Mouse (Mus musculus): ENCODE measurements at regions not wholly inside any gene's neighbourhood (a gene's known extent, or its start where the extent isn't known, plus 50 kb on each side); places are given as distances from the start of the nearest gene placed in this dataset.

DNA sequence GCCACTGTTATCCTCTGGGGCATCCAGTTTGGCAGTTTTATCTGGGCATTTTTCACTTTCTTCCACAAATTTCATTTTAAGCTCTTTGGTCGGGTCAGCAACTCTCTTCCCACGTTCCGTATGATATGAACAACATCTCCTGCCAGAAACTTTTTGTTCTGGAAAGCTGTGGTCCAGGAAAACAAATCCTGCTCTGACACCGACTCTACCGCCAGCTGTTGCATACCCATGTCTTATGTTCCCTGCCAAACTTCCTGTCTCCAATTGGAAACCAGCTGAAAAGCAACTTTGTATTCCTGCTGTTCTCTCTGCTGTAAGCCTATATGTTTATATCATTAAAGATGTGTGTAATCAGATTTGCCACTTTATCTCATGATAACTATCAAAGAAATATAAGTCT is 551.6 kb upstream of the Kirrel3 start:
- TF ChIP-seq CTCF (IDR thresholded peaks at IDR 0.05; ENCODE audit: low read depth, low read length) (no peak), POLR2AphosphoS5 (IDR thresholded peaks at IDR 0.05; ENCODE audit: insufficient replicate concordance, low read depth, low read length) (no peak), GATA2 (IDR thresholded peaks at IDR 0.05; ENCODE audit: borderline replicate concordance, low read depth, low read length) (no peak), TAL1 (conservative IDR thresholded peaks at IDR 0.05; ENCODE audit: low read depth, low read length) (no peak)
